Mouse (Mus musculus) telencephalon, adult 2 months (tissue): Measurements from ENCODE around the gene Sugt1.

Source experiments
- DNase-seq: peaks from one replicate; pipeline ENCODE4 v3.0.0-alpha.2; 2011; ENCODE audit warnings: low read depth, low spot score

Sugt1 gene

DNA sequence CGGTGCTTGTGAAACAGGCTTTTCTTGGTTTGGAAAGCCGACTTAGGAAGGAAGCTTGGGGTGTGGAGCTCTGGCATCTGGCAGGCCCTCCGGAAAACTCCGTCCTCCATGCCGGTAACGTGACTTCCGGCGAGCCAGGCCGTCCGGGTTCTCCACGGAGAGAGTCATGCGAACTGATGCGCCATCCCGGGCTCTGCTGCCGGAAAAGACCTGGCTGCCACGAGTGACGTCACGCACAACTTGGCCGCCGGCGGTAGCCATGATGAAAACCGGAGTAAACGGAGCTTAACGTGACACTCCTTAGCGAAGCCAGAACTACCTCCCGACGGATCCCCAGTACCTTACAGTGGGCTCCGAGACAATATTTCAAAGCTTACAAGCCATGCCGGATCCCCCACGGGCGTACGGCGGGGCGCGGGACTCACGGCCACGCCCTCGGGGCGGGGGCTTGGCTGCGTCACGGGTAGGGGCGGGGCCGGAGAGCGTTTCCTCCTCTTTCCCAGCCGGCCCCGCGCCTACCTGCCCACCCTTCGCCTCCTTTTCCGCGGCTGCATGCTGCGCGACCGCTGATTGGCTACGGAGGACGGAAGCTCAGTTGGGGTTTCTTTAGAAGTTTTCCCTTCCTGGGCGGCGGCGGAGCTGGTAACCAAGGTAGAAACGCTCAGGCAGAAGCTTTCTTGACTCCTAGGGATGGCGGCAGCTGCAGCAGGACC is at the start of gene Sugt1:
Gene Sugt1 (plus strand): TSS at position 553 of the 713 bp plus-strand sequence.
- DNase-seq = peak; percentile 96

DNA sequence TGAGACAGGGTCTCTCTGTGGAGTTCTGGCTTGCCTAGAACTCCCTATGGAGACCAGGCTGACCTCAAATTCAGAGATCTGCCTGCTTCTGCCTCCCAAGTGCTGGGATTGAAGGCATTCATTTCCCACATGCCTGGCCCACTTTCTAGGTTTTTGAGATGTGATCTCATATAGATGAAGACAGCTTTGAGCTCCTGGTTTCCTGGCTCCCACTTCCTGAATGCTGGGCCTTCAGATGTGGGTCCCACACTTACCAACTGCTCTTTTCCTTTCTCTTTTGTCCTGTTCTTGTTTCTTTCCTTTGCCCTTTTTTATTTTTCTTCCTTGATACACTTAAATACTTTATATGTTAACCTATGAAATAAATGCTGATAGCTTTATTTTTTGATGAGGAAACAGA is 49.6 kb upstream of the Sugt1 start:
- DNase-seq = no peak

DNA sequence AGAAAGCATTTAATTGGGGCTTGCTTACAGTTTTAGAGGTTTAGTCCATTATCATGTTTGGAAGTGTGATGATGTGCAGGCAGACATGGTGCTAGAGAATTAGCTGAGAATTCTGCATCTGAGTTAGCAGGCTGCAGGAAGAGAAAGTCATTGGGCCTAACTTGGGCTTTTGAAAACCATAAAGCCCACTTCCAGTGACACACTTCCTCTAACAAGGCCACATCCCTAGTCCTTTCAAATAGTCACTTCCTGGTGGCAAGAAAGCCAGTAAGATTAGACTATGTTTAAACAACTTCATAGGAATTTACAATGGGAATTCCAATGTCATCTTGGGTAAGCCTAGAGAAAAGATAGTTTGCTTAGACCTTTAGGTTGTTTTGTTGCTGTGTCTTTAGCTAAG is 45.9 kb upstream of the Sugt1 start:
- no peak for DNase-seq

DNA sequence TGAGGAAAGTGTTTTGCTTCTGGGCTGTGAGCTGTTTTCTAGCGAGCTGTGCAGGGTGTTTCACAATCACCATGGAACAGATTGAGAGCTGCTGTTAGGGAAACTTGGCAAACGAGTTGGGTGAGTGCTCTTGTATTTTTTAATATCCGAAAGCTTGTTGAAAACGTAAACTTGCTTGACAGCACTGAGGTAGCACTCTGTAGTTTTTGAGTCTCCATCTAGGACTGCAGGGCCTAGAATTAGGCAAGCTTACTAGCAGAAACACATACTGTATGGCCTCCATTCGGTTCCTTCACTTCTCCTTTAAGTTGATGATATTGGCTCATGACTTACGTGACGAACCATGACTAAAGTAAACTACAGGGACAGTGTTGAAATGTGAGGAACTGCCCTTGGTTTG is 38.1 kb upstream of the Sugt1 start:
- DNase-seq = peak; percentile 18

DNA sequence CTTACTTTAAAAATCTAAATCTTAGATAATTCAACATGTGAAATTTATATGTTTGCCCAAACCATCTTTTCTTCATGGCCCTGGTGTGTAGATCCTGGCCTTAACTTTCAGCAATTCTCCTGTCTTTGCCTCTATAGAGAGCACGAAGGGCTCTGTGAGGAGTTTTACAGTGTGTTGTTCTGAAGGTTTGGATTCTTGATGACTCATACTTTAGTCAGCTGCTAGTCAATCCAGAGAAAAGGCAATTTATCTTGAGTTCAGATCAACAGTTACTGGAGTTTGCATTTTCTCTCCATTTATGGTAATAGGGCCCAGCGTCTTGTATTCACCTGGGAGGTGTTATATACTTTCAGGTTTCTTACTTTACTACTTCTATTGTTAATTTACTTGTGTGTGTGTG is 35.6 kb upstream of the Sugt1 start:
- DNase-seq = no peak

DNA sequence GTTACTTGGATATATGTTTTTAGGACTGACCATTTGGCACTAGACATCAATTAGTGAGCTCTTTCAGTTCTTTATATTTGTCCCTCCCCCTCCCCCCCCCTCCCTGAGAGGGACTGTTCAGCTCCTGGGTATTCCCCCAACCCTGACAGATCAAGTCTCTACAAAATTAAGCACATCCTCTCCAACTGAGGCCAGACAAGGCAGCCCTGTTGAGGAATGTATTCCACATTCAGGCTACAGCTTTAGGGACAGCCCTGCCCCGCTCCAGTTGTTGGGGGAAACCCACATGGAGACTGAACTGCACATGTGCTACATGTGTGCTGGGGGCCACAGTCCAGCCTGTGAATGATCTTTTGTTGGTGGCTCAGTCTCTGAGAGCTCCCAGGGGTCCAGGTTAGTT is 34.6 kb upstream of the Sugt1 start:
- no peak for DNase-seq

DNA sequence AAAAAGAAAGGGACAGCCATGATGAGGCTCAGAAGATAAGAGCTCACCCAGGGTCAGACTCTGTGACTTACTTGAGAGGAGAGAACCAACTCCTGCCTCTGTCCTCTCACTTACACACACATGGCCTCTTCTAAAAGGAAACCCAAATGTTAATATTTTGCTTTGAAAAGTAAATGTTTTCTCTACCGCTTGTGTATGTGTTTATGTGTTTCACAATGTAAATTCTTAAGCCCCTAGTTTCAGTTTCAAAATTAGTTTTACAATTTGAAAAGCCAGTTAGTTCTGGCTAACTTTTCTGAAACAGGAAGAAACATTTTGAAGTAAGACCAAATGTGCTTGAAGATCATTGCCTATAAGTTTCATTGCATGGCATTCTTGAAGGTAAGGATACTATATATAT is 29.7 kb upstream of the Sugt1 start:
- no peak for DNase-seq

DNA sequence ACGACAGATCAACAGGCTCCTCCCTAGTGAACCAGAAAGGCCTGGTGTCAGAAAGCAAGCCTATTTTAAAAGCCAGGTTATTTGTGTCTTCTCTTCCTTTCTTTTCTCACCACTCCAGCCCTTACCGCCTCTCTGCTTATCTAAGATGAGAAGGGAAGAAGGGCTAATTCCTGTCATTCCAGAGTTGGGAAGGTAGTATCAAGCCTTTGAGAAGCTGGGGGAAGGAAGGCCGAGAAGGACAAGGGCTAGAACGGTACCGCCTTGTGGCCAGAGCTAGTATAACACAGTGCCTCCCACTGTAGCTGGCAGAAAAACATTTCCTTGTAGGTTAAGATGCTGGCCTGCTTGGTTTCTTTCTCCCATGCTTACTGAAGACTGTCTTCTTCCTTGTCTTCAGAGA is 24.7 kb upstream of the Sugt1 start:
- DNase-seq = no peak

DNA sequence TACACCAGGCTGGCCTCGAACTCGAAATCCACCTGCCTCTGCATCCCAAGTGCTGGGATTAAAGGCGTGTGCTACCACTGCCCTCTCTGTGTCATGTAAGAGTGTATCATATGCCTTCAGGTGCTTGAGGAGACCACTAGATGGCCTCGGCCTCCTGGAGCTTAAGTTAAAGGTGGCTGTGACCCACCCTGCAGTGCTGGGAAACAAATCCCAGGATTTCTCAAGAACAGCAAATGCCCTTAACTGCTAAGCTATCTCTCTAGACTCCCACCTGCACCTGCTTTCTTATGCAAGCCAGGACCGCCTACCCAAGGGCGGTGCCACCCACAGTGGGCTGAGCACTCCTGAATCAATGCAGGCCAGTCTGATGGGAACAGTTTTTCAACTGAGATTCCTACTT is 22.7 kb upstream of the Sugt1 start:
- no peak for DNase-seq

DNA sequence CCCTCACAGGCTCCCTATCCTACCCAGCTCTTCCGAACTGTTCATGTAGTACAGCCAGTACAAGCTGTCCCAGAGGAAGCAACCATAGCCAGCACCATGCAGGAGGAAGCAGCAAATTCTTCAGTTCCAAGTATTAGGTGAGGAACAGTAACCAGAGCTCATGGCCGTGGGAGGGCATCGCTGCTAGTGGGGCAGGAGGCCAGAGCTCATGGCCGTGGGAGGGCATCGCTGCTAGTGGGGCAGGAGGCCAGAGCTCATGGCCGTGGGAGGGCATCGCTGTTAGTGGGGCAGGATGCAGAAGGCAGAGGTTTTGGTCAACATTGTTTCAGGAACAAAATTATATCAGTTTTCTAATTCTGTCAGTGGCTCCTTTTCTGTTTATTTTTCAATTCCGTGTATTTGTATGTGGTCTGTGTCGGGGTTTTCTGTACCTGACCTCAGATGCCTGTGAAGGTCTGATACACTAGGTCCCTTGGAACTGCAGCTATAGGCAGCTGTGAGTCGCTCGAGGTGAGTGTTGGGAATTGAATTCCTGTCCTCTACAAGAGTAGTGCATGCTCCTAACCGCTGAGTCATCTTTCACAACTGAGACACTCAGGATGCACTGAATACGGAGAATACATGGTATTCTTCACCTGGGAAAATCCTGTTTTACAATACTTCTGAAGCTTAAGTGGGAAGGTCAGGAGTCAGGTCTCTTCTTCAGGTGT is 13.9 kb upstream of the Sugt1 start:
- no peak for DNase-seq

DNA sequence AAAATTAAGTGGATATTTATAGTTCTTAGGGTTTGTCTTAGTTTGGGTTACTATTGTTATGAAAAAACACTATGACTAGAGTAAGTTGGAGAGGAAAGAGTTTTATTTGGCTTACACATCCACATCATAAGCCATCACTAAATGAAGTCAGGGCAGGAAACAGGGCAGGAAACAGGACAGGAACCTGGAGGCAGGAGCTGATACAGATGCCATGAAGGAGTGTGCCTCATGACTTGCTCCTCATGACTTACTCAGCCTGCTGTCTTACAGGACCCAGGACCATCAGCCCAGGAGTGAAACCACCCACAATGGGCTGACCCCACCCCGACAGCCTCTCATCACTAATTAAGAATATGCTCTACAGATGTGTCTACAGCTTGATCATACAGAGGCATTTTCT is 13.1 kb upstream of the Sugt1 start:
- no peak for DNase-seq

DNA sequence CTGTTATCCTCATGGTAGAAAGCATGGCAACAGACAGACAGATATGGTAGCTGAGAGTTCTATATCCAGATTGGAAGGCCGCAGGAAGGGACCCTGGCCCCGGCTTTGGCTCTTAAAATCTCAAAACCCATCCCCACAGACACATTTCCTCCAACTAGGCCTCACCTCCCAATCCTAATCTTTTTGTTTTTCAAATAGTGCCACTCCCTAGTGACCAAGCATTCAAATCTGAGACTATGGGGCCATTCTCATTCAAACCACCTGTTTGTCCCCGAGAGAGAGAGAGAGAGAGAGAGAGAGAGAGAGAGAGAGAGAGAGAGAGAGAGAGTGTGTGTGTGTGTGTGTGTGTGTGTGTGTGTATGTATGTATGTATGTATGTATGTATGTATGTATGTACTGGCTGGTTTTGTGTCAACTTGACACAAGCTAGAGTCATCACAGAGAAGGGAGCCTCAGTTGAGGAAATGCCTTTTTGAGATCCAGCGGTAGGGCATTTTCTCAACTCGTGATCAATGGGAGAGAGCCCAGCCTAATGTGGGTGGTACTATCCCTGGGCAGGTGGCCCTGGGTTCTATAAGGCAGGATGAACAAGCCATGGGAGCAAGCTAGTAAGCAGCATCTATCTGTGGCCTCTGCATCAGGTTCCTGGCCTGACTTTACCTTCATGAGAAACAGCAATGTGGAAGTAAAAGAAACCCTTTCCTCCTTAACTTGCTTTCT is 3.8 kb upstream of the Sugt1 start:
- no peak for DNase-seq

DNA sequence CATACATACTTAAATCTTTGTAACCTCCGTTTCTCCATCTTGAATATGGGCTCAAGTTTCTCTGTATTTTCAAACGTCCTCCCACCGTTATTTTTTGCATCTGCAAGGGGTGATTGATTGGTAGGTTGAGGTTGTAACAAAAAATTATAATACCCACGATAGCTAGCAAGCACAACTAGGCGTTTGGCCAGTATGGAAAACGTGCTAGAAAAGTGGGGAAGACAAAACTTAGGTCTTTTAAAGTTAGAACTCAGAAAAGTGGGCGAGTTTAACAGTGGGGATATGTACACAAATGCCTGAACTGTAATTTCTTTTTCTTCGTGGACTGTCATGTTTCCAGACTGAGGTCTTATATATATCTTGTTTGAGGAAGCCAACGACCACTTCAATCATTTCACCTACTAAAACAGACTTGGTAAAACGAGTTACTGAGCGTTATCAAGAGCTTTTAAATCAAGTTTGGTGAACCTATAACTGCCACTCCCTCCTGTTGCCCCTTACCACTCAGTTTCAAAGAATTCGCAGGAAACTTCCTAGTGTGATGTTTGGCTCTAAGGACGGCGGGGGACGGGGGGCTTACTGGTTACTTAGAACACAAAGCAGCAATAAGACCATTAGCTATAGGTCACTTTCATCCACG is 872 bp upstream of the Sugt1 start:
- DNase-seq = no peak

DNA sequence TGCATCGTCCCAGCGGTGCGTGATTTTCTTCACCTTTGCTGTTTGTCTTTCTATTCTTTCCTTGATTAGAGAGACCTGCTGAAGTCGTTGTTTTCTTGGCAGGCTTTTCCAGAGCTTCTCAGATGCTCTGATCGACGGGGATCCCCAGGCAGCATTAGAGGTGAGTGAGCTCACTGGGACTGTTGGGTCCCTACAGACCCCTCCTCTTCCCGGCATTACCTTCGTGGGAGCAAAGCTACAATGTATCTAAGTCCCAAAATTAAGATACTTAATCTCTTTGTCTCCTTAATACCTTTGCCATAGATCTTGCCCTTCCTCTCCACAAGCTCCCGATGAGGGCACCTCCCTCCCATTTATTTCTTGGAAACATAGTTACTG is 350 bp downstream of the Sugt1 start:
- no peak for DNase-seq

DNA sequence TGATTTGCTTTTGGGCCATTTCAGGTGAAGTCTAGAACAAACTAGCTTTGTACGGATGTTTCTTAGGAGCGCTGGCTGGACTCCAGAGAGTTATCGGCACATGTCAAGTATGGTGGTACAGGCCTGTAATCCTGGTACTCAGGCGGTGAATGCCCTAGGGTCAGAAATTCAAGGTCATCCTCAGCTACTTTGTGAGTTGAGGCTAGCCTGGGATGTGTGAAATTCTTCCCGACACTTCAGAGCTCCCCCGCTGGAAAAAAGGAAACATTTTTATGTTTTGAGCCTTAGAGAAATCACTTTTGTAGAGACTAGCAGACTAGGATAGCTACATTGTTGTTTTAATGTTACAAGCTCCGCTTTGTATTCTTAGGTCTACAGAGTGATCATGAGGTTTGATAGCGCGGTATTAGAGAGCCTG is 1.1 kb downstream of the Sugt1 start:
- DNase-seq = no peak

DNA sequence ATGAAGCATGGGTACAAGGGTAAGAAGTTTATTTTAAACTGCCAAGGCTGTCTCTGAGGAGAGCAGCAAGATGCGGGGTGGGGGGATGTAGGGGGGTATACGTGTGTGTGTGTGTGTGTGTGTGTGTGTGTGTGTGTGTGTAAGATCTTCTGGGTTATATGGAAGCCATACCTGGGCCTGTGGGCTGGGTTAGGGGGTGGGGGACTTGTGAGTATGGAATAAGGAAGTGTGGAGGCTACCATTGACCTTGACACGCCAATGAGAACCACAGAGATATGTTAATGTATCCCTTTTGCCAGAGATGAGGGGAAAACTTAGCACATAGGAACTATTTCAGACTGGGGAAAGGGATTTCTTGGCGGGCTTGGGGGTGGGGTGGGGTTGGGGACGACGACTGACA is 1.9 kb downstream of the Sugt1 start:
- no peak for DNase-seq

DNA sequence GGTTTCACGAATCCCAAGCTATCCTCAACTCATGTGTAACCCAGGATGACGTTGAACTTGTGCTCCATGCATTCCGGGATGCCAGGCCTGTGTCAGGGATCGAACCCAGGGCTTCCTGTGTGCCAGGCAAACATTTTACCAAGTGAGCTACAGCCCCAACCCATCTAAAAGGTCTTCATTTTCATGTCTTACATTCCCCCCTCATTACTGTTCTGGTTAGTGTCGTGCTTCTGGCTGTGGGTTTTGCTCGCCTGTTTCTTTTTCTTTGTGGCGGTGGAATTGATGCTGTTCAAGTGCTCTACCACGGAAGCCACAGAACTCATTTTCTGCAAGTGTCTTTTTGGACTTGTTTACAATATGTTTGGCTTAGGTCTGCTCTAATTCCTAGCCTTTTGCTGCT is 3.4 kb downstream of the Sugt1 start:
- DNase-seq = no peak

DNA sequence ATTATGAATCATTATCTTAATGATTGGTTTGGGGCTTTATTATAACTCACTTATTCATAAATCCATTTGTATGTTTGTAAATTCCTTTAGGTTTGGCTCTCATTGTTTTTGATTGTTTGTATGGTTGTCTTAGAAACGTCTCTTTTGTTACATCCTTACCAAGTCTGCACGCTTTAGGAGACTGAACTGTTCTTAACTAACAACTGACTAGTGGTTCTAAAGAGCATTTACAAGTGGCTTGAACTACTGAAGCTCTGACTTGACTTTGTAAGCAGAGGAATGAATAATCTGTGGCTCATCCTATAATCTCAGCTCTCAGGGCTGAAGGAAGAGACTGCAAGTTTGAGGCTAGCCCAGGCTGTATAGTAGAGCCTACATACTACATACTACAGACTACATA is 4.1 kb downstream of the Sugt1 start:
- DNase-seq = no peak

DNA sequence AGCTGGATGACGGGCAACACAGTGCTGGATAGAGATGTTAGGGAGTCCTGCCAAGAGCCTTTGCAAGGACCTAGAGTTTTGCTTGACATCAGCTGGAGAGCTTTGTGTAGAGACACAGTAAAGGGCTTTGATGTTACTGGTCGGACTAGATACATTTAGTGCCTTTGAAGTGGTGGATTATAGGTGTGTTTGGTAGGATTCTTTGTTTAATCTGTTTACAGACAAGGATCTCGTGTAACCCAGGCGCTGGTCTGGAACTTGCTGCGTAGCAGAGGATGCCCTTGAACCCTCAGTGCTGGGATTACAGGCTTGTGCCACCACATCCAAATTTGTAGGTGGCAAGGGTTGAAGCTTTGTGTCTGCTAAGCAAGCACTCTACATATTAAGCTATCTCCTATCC is 6.6 kb downstream of the Sugt1 start:
- no peak for DNase-seq

DNA sequence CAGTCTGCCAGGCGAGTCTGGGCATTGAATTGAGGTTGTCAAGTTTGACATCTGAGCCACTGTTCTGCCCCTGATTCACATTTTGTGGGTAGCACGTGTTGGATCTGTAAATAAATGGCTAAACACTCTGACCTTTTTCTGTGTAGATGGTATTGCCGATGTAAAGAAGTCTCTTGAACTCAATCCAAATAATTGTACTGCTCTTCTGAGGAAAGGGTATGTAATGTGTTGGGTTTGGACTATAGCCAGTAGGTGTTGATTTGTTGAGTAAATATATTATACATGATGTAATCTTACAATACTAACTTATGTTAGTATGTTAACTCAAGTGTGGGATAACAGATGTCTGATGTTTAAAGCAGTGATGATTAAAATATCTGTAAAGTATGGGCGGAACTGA is 9.1 kb downstream of the Sugt1 start:
- no peak for DNase-seq

DNA sequence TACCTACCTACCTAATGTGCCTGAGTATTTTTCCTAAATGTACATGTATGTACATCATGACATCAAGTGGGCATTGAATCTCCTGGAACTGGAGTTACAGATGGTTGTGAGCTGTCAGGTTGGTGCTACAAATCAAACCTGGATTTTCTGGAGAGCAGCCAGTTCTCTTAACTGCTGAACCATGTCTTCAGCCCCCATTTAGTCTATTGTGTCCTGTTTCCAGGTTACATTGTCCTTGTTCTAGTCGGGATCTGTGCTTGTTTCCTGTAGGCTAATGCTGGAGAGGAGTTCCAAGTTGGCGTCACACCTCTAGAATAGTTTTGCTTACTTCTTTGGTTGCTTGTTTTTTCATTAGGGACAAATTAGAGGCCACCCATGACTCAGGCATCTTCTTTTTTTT is 18.4 kb downstream of the Sugt1 start:
- no peak for DNase-seq

DNA sequence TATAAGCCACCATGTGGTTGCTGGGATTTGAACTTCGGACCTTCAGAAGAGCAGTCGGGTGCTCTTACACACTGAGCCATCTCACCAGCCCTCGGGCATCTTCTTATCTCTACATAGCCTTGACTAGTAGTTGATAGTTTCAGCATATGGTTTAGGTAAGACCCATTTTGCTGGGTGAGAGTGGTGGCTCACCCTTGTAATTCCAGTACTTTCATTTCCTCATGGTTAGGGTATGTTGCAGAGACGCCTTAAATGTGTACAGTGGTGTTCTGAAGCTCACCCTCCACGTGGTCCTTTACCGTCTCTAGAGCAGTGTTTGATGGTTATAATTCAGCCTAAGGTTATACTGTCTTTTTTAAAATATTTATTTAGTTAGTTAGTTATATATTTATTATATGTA is 18.9 kb downstream of the Sugt1 start:
- no peak for DNase-seq
